Mouse (Mus musculus): Measurements from ENCODE around the gene Rnf223. TPM values are rescaled to one million over a fixed set of nuclear protein-coding genes. Genes with fewer than 3 reads are reported as not detected.
"Not testable (repeated sequence)": the region's sequence is repeated elsewhere in the genome, so short reads cannot be mapped to it uniquely, and the experiment has no call there.

Rnf223 gene
- polyA plus RNA-seq, 1 experiment from 2014 or later, result 0.16 TPM

- no peak overlapping the region for H3K27ac ChIP-seq (replicated peaks)
- H3K4me3 ChIP-seq, result no peak overlapping the region
- no peaks in the 10 kb centered on the region for H3K27me3 ChIP-seq (replicated peaks)
- WGBS, result 68% methylated on average over 5 of the region's 5 CpGs
- no peak for ATAC-seq (ENCODE audit: extremely low read depth, insufficient number of reproducible peaks, low FRiP score, low TSS enrichment)
- H3K9me3 ChIP-seq, result peaks cover 3% of the 10 kb centered on the region; the same call in 1 of the 2 replicates
- no peaks in the 10 kb centered on the region for H3K36me3 ChIP-seq
- no peak overlapping the region for H3K4me2 ChIP-seq
- no peaks in the 10 kb centered on the region for H3K4me1 ChIP-seq
- H3K9ac ChIP-seq, result no peak overlapping the region
Observed at GRCm38 (mm10) chr4:156133334-156133733, 3.0 kb downstream of the Rnf223 start.

GRCm38 (mm10) chr4:156133943-156134605 lies 3.8 kb downstream of the Rnf223 start:
- 80% methylated on average over 12 of the region's 12 CpGs for whole genome bisulfite sequencing
- H3K4me1 ChIP-seq, result no peaks in the 10 kb centered on the region
- H3K9ac ChIP-seq, result no peak overlapping the region
- H3K9me3 ChIP-seq, result peaks cover 6% of the 10 kb centered on the region; the same call in 1 of the 2 replicates
- H3K4me2 ChIP-seq, result no peak overlapping the region
- H3K27ac ChIP-seq (replicated peaks), result no peak overlapping the region
- H3K4me3 ChIP-seq, result no peak overlapping the region
- H3K27me3 ChIP-seq (replicated peaks), result no peaks in the 10 kb centered on the region
- H3K36me3 ChIP-seq, result no peaks in the 10 kb centered on the region
- no peak for ATAC-seq (ENCODE audit: extremely low read depth, insufficient number of reproducible peaks, low FRiP score, low TSS enrichment)

DNA sequence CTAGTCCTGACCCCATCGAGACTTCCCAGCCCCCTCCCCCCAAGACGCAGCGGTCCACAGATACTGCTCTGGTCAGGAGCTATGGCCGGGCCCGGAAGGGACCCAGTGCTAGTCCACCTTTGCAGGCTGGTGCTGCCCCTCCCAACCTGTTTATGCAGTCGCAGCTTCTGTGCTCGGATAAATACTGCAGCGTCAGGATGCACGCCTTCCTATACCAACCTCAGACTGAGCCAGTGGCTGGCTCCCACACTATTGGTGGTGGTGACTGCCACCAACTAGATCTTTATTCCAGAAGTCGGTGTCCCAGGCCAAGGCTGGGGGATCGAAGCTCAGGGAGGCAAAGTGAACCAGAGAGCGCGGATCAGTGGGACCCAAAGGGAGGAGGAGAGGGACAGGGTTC lies 4.8 kb downstream of the Rnf223 start:
- 88% methylated on average over 13 of the region's 13 CpGs for WGBS
- no peaks in the 10 kb centered on the region for H3K4me1 ChIP-seq
- H3K9me3 ChIP-seq, result peaks cover 10% of the 10 kb centered on the region; the same call in 1 of the 2 replicates
- H3K9ac ChIP-seq, result no peak overlapping the region
- no peaks in the 10 kb centered on the region for H3K36me3 ChIP-seq
- H3K4me2 ChIP-seq, result no peak overlapping the region
- no peaks in the 10 kb centered on the region for H3K27me3 ChIP-seq (replicated peaks)
- no peak for ATAC-seq (ENCODE audit: extremely low read depth, insufficient number of reproducible peaks, low FRiP score, low TSS enrichment)
- no peak overlapping the region for H3K4me3 ChIP-seq
- no peak overlapping the region for H3K27ac ChIP-seq (replicated peaks)

- 89% methylated on average over 14 of the region's 14 CpGs for WGBS
- H3K27ac ChIP-seq (replicated peaks), result no peak overlapping the region
- H3K9me3 ChIP-seq, result peaks cover 10% of the 10 kb centered on the region; the same call in 1 of the 2 replicates
- H3K36me3 ChIP-seq, result no peaks in the 10 kb centered on the region
- H3K4me3 ChIP-seq, result no peak overlapping the region
- no peak for ATAC-seq (ENCODE audit: extremely low read depth, insufficient number of reproducible peaks, low FRiP score, low TSS enrichment)
- H3K9ac ChIP-seq, result no peak overlapping the region
- H3K27me3 ChIP-seq (replicated peaks), result no peaks in the 10 kb centered on the region
- H3K4me1 ChIP-seq, result no peaks in the 10 kb centered on the region
- no peak overlapping the region for H3K4me2 ChIP-seq
Observed at GRCm38 (mm10) chr4:156135801-156136200, 5.5 kb downstream of the Rnf223 start.

DNA sequence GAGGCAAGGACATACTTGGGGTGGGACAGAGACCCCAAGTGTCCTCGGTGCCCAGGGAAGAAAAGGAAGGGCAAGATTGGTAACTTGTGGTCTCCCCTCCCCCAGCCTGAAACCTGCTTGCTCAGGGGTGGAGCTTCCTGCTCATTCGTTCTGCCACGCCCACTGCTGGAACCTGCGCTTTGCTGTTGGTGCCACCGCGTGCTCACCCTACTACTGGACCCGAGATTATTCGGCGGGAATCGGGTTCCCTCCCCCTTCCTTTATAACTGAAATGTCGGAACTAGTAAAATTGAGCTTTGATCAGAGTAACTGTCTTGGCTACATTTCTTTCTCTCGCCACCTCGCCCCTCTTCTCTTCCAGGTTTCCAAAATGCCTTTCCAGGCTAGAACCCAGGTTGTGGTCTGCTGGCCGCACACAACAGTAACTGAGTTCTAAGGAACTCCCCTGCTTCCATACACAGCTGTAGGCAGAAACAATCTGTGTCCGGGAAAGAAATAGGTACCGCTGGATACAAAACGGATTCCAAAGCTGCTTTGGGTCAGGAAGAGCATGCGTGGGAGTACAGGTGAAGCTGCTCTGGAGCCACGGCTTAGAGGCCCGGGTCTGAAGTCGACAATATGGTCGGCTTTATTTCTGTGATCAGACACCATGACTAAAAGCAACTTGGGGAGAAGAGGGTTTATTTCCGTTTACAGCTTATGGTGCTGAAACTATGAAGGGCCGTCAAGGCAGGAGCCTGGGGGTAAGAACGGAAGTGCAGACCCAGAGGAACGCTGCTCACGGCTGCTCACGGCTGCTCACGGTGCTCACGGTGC lies 6.2 kb downstream of the Rnf223 start:
- no peak for ATAC-seq (ENCODE audit: extremely low read depth, insufficient number of reproducible peaks, low FRiP score, low TSS enrichment)
- Histone ChIP-seq H3K4me2 (no peak overlapping the region), H3K27ac (replicated peaks) (no peak overlapping the region), H3K9me3 (peaks cover 10% of the 10 kb centered on the region; the same call in 1 of the 2 replicates), H3K4me3 (no peak overlapping the region), H3K27me3 (replicated peaks) (no peaks in the 10 kb centered on the region), H3K9ac (no peak overlapping the region), H3K4me1 (no peaks in the 10 kb centered on the region), H3K36me3 (no peaks in the 10 kb centered on the region)
- 90% methylated on average over 30 of the region's 30 CpGs for WGBS

- 69% methylated on average over 10 of the region's 10 CpGs for WGBS
- H3K4me1 ChIP-seq; H3K27ac ChIP-seq (replicated peaks); H3K4me3 ChIP-seq; H3K27me3 ChIP-seq (replicated peaks); H3K36me3 ChIP-seq; H3K4me2 ChIP-seq; H3K9ac ChIP-seq; ATAC-seq (ENCODE audit: extremely low read depth, insufficient number of reproducible peaks, low FRiP score, low TSS enrichment): not testable (repeated sequence)
- H3K9me3 ChIP-seq, result peaks cover 10% of the 10 kb centered on the region
Observed at GRCm38 (mm10) chr4:156150887-156151286, 20.6 kb downstream of the Rnf223 start.

DNA sequence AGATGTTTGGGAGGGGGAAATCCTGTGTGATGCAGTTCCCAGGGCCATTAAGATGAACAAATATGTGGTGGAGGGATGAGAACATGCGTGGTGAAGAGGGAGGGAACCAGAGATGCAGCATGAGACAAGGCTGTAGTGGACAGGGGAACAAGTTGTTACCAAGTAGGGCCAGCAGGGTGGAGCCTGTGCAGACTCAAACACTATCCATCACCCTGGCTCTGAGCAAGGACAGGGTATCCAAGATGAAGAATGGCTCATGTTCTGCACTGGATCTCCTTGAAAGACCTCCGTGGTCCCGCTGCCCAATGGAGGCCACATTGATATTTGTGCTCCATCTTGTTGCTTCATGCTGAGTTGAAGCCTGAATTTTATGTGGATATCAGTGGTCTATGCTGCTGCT lies 24.5 kb downstream of the Rnf223 start:
- H3K27me3 ChIP-seq (replicated peaks), result no peaks in the 10 kb centered on the region
- H3K9ac ChIP-seq, result no peak overlapping the region
- H3K4me1 ChIP-seq, result no peaks in the 10 kb centered on the region
- peaks cover 20% of the 10 kb centered on the region for H3K9me3 ChIP-seq
- H3K36me3 ChIP-seq, result no peaks in the 10 kb centered on the region
- no peak for ATAC-seq (ENCODE audit: extremely low read depth, insufficient number of reproducible peaks, low FRiP score, low TSS enrichment)
- no peak overlapping the region for H3K27ac ChIP-seq (replicated peaks)
- H3K4me2 ChIP-seq, result no peak overlapping the region
- H3K4me3 ChIP-seq, result no peak overlapping the region
- WGBS, result 84% methylated on average over 3 of the region's 3 CpGs

DNA sequence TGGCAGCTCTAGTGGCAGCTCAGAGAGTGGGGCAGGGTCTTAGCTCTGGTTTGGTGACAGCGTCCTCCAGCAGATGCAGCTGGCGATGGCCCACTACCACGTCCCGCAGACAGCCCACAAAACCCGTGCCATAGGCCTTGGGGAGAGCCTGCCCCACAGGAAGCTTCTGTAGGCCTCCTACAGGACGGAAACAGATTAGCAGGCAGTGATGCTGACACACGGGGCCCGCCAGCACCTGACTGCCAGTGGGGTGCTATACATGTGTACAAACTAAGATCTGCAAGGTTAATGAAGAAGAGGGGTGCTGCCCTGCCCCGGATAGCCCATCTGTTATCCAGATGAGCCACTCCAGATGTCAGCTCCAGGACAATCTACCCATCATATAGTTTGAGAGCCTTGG lies 36.2 kb downstream of the Rnf223 start:
- H3K27ac ChIP-seq (replicated peaks), result no peak overlapping the region
- H3K4me2 ChIP-seq, result no peak overlapping the region
- H3K9me3 ChIP-seq, result peaks cover 11% of the 10 kb centered on the region
- no peak for ATAC-seq (ENCODE audit: extremely low read depth, insufficient number of reproducible peaks, low FRiP score, low TSS enrichment)
- H3K4me3 ChIP-seq, result no peak overlapping the region
- WGBS, result 88% methylated on average over 9 of the region's 9 CpGs
- peaks cover 99% of the 10 kb centered on the region for H3K36me3 ChIP-seq
- H3K4me1 ChIP-seq, result no peaks in the 10 kb centered on the region
- H3K27me3 ChIP-seq (replicated peaks), result no peaks in the 10 kb centered on the region
- H3K9ac ChIP-seq, result no peak overlapping the region

GRCm38 (mm10) chr4:156168611-156169010 lies 38.3 kb downstream of the Rnf223 start:
- no peak for ATAC-seq (ENCODE audit: extremely low read depth, insufficient number of reproducible peaks, low FRiP score, low TSS enrichment)
- WGBS, result 84% methylated on average over 8 of the region's 8 CpGs

DNA sequence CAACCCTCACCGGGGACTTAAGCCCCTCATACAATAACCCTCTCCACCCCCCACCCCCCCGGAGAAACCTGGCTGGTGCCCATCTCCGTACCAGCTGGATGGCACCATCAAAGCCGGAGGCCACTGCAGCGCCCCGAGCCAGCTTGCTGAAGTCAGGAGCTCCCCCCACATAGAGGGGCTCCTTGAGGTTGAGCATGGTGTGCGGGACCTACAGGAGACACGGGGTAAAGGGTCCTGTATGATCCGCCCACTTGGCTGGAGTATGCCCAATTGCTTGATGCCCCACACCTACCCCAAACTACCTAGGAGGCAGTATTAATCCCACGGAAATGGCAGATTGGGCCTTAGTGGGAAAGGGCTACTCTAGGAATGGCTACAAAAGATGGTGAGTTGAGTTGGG lies 38.8 kb downstream of the Rnf223 start:
- no peak for ATAC-seq (ENCODE audit: extremely low read depth, insufficient number of reproducible peaks, low FRiP score, low TSS enrichment)

More at GRCm38 (mm10) chr4:156168611-156169010, 38.3 kb downstream of the Rnf223 start:
- Histone ChIP-seq H3K4me1 (no peaks in the 10 kb centered on the region), H3K27ac (replicated peaks) (no peak overlapping the region), H3K4me3 (no peak overlapping the region), H3K4me2 (no peak overlapping the region), H3K9ac (no peak overlapping the region), H3K36me3 (peaks cover 100% of the 10 kb centered on the region), H3K9me3 (no peaks in the 10 kb centered on the region), H3K27me3 (replicated peaks) (no peaks in the 10 kb centered on the region)

GRCm38 (mm10) chr4:156171828-156172227 lies 41.5 kb downstream of the Rnf223 start:
- no peaks in the 10 kb centered on the region for H3K27me3 ChIP-seq (replicated peaks)
- H3K36me3 ChIP-seq, result peaks cover 100% of the 10 kb centered on the region
- H3K9ac ChIP-seq, result no peak overlapping the region
- 95% methylated on average over 11 of the region's 11 CpGs for WGBS
- H3K4me1 ChIP-seq, result no peaks in the 10 kb centered on the region
- H3K4me3 ChIP-seq, result no peak overlapping the region
- H3K27ac ChIP-seq (replicated peaks), result no peak overlapping the region
- H3K4me2 ChIP-seq, result no peak overlapping the region
- H3K9me3 ChIP-seq, result no peaks in the 10 kb centered on the region
- no peak for ATAC-seq (ENCODE audit: extremely low read depth, insufficient number of reproducible peaks, low FRiP score, low TSS enrichment)

More for the DNA sequence above, 38.8 kb downstream of the Rnf223 start:
- no peaks in the 10 kb centered on the region for H3K4me1 ChIP-seq
- H3K36me3 ChIP-seq, result peaks cover 100% of the 10 kb centered on the region
- no peaks in the 10 kb centered on the region for H3K9me3 ChIP-seq
- no peak overlapping the region for H3K9ac ChIP-seq
- H3K27me3 ChIP-seq (replicated peaks), result no peaks in the 10 kb centered on the region
- no peak overlapping the region for H3K27ac ChIP-seq (replicated peaks)
- no peak overlapping the region for H3K4me3 ChIP-seq
- H3K4me2 ChIP-seq, result no peak overlapping the region
- WGBS, result 92% methylated on average over 10 of the region's 10 CpGs

Data from heart, embryonic 13.5 days (tissue).